Mouse (Mus musculus) limb, embryonic 15.5 days (tissue): Measurements from ENCODE around the gene Klhdc9. TPM values are rescaled to one million over a fixed set of nuclear protein-coding genes. Genes with fewer than 3 reads are reported as not detected.

ENCODE experiments used
- ATAC-seq: fragments of 200-750 bp; cut with Nextera tagmentation; 2 replicates; pipeline ENCODE4 v1.8.0; 2017; ENCODE audit warnings: low read depth, moderate TSS enrichment; ENCODE audit not compliant: insufficient number of reproducible peaks, low FRiP score, low TSS enrichment
- H3K27ac ChIP-seq: fragments of 300-500 bp; sonication (generic); 2 replicates; pipeline ENCODE4 v1.5.1; 2015; ENCODE audit warnings: moderate library complexity, mild to moderate bottlenecking, inconsistent platforms
- H3K27me3 ChIP-seq: fragments of 300-500 bp; sonication (generic); 2 replicates; pipeline ENCODE4 v1.6.1; 2015; ENCODE audit warnings: inconsistent platforms
- H3K36me3 ChIP-seq: fragments of 300-500 bp; sonication (generic); 2 replicates; pipeline ENCODE4 v1.6.1; 2015; ENCODE audit warnings: inconsistent platforms
- H3K4me1 ChIP-seq: fragments of 300-500 bp; sonication (generic); 2 replicates; pipeline ENCODE4 v1.6.1; 2015; ENCODE audit warnings: inconsistent platforms
- H3K4me2 ChIP-seq: fragments of 300-500 bp; sonication (generic); 2 replicates; pipeline ENCODE4 v1.6.1; 2015; ENCODE audit warnings: mild to moderate bottlenecking, inconsistent platforms
- H3K4me3 ChIP-seq: fragments of 300-500 bp; sonication (generic); 2 replicates; pipeline ENCODE4 v1.5.1; 2015; ENCODE audit warnings: mild to moderate bottlenecking, inconsistent platforms
- H3K9ac ChIP-seq: fragments of 300-500 bp; sonication (generic); 2 replicates; pipeline ENCODE4 v1.6.1; 2015; ENCODE audit warnings: inconsistent platforms
- H3K9me3 ChIP-seq: fragments of 300-500 bp; sonication (generic); 2 replicates; pipeline ENCODE4 v1.6.1; 2016; ENCODE audit warnings: inconsistent platforms
- WGBS: fragments of 180-500 bp; shearing (Covaris S2); methylation state at CpG from one replicate; pipeline ENCODE4 v1.1.7; 2015; 5-methylcytosine and 5-hydroxymethylcytosine counted together
- polyA plus RNA-seq: library from polyadenylated mRNA; unstranded; fragments of >200 nt; fragmentation: Nextera tagmentation; extraction: Ambion mirVana; gene quantifications from 2 replicates; pipeline ENCODE4 v1.2.1, GENCODE M21; 2015

The Klhdc9 gene
- polyA plus RNA-seq, 1 experiment from 2014 or later: 1.5 TPM

DNA sequence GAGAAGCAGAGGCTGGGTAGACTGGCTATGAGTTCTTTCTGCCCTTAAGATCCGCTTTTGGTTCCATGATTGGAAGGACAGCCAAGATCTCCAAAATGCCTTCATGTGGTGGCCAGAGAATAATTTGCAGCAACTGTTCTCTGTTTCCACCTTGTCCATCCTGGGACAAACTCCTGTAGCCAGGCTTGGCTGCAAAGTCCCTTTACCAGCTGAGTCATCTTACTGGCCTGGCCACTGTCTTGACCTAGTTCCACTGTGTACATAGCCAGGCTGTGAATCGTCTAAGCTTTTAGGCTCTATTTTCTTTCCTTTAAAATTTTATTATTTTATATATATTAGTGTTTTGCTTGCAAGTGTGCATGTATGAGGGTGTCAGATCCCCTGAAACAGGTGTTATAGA, 11.4 kb downstream of the Klhdc9 start:
- 91% methylated on average over 2 of the region's 2 CpGs for WGBS

GRCm38 (mm10) chr1:171348665-171349064, 11.9 kb downstream of the Klhdc9 start:
- H3K9ac ChIP-seq: no peak overlapping the region
- peaks cover 28% of the 10 kb centered on the region for H3K4me1 ChIP-seq
- no peak overlapping the region for H3K4me2 ChIP-seq
- 94% methylated on average over 3 of the region's 3 CpGs for WGBS
- H3K27me3 ChIP-seq: no peaks in the 10 kb centered on the region
- peaks cover 5% of the 10 kb centered on the region; the same call in 1 of the 2 replicates for H3K36me3 ChIP-seq
- no peak overlapping the region for H3K27ac ChIP-seq
- H3K4me3 ChIP-seq: no peak overlapping the region
- peaks cover 5% of the 10 kb centered on the region; the same call in 1 of the 2 replicates for H3K9me3 ChIP-seq
- no peak for ATAC-seq

More for the DNA sequence above, 11.4 kb downstream of the Klhdc9 start:
- peaks cover 5% of the 10 kb centered on the region; the same call in 1 of the 2 replicates for H3K9me3 ChIP-seq
- no peaks in the 10 kb centered on the region for H3K27me3 ChIP-seq
- no peak for ATAC-seq
- no peak overlapping the region for H3K4me3 ChIP-seq
- H3K9ac ChIP-seq: no peak overlapping the region
- H3K4me1 ChIP-seq: peaks cover 23% of the 10 kb centered on the region
- H3K27ac ChIP-seq: no peak overlapping the region
- H3K4me2 ChIP-seq: no peak overlapping the region
- H3K36me3 ChIP-seq: peaks cover 5% of the 10 kb centered on the region; the same call in 1 of the 2 replicates

- Histone ChIP-seq H3K27me3 (no peaks in the 10 kb centered on the region), H3K4me3 (peak overlapping the region; percentile 89), H3K36me3 (peaks cover 28% of the 10 kb centered on the region), H3K9ac (peak overlapping the region; percentile 73), H3K4me1 (peaks cover 28% of the 10 kb centered on the region), H3K4me2 (peak overlapping the region; percentile 71), H3K27ac (peak overlapping the region; percentile 87; the same call in 1 of the 2 replicates), H3K9me3 (peaks cover 5% of the 10 kb centered on the region; the same call in 1 of the 2 replicates)
- ATAC-seq: no peak
- WGBS: under 1% methylated on average over 14 of the region's 14 CpGs
Measured at GRCm38 (mm10) chr1:171346095-171346450, 14.5 kb downstream of the Klhdc9 start.

- peak within 1 kb of the TSS; percentile 71 for H3K4me2 ChIP-seq
- H3K36me3 ChIP-seq: peaks cover 35% of the 10 kb centered on the region
- H3K9ac ChIP-seq: peak within 1 kb of the TSS; percentile 73
- WGBS: 1% methylated on average over 53 of the region's 53 CpGs
- peaks cover 25% of the 10 kb centered on the region for H3K4me1 ChIP-seq
- ATAC-seq: peak; percentile 88
- H3K4me3 ChIP-seq: peak within 1 kb of the TSS; percentile 89
- H3K27ac ChIP-seq: peak within 1 kb of the TSS; percentile 87
- H3K27me3 ChIP-seq: no peaks in the 10 kb centered on the region
- H3K9me3 ChIP-seq: peaks cover 5% of the 10 kb centered on the region; the same call in 1 of the 2 replicates
Measured at GRCm38 (mm10) chr1:171345225-171346094, 15.1 kb downstream of the Klhdc9 start, which contains the start of the genes Nit1 and Pfdn2. Nit1 (minus strand) TSS chr1:171345646. Pfdn2 (plus strand) TSS chr1:171345670.

DNA sequence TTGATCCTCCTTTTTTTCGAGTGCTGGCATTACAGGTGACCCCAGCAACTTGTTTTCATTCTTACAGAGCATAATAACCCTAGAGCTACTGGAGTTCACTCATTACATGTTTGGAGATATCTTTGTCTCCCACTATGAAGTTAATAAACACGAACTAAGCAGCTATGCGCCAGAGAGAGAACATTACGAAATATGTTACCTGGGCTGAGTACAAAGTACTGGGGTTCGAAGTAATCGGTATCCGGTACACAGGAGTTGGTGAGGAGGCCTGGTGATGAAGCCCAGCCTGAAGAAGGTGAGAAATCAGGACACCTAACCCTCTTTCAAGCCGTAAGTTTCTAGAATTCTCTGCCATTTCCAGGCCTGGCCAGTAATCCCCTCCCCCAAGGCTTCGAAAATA, 15.9 kb downstream of the Klhdc9 start:
- WGBS: 72% methylated on average over 9 of the region's 9 CpGs
- H3K9ac ChIP-seq: peak overlapping the region; percentile 73; the same call in 1 of the 2 replicates
- no peak overlapping the region for H3K27ac ChIP-seq

DNA sequence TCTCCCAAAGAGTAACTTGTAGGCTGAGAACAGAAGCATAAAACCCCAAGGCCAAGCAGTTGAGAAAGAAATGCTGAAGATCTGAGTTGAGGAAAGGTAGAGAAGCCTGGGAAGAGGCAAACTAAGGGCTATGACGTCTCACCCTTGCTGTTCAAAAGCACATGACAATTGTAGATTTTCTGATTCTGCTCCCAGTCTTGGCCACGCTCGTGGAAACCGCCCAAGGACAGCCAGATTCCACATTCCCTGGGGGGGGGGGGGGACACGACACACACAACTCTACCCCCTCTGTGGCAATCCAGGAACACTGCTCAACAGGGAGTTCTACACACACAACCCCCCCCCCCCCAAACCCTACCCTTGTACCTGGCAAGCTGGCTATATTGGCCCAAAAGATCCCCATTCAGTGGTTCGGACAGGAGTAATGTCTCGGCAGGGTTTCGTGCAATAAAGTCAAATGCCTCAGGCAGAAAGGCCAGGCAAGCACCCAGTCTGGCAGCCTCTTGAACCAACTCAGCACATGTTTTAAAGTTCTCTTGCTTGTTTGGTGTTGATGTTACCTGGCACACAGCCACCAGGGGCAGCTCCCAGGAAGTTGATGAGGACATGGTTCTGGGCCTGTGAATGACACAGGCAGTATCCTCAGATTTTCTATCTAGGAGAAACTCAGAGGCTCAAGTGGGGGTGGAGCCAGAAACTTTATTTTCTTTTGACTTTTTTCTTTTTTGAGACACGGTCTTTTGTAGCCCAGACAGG, 16.5 kb downstream of the Klhdc9 start:
- Histone ChIP-seq H3K27me3 (no peaks in the 10 kb centered on the region), H3K9me3 (peaks cover 5% of the 10 kb centered on the region; the same call in 1 of the 2 replicates), H3K36me3 (peaks cover 48% of the 10 kb centered on the region), H3K4me2 (peak overlapping the region; percentile 71), H3K4me1 (peaks cover 24% of the 10 kb centered on the region), H3K9ac (no peak overlapping the region), H3K4me3 (peak overlapping the region; percentile 89; the same call in 1 of the 2 replicates), H3K27ac (no peak overlapping the region)
- 0 out of 2 replicates have a peak, but pooled peaks have one; percentile 46 for ATAC-seq
- 68% methylated on average over 9 of the region's 9 CpGs for WGBS

More for the DNA sequence above, 15.9 kb downstream of the Klhdc9 start:
- ATAC-seq: no peak
- peak overlapping the region; percentile 89 for H3K4me3 ChIP-seq
- H3K27me3 ChIP-seq: no peaks in the 10 kb centered on the region
- H3K4me1 ChIP-seq: peaks cover 24% of the 10 kb centered on the region
- peak overlapping the region; percentile 71 for H3K4me2 ChIP-seq
- H3K36me3 ChIP-seq: peaks cover 42% of the 10 kb centered on the region
- peaks cover 5% of the 10 kb centered on the region; the same call in 1 of the 2 replicates for H3K9me3 ChIP-seq

GRCm38 (mm10) chr1:171342262-171343207, 18.1 kb downstream of the Klhdc9 start:
- H3K4me2 ChIP-seq: no peak overlapping the region
- H3K4me3 ChIP-seq: no peak overlapping the region
- H3K4me1 ChIP-seq: peaks cover 21% of the 10 kb centered on the region
- ATAC-seq: no peak
- H3K9me3 ChIP-seq: peaks cover 5% of the 10 kb centered on the region; the same call in 1 of the 2 replicates
- no peak overlapping the region for H3K27ac ChIP-seq
- no peaks in the 10 kb centered on the region for H3K27me3 ChIP-seq
- H3K36me3 ChIP-seq: peaks cover 57% of the 10 kb centered on the region
- no peak overlapping the region for H3K9ac ChIP-seq
- WGBS: 94% methylated on average over 16 of the region's 16 CpGs

GRCm38 (mm10) chr1:171330216-171330560, 30.4 kb downstream of the Klhdc9 start:
- peak overlapping the region; percentile 92 for H3K9ac ChIP-seq
- WGBS: under 1% methylated on average over 4 of the region's 4 CpGs
- peak overlapping the region; percentile 83 for H3K4me3 ChIP-seq
- H3K27me3 ChIP-seq: no peaks in the 10 kb centered on the region
- no peaks in the 10 kb centered on the region for H3K9me3 ChIP-seq
- ATAC-seq: no peak
- H3K4me1 ChIP-seq: peaks cover 32% of the 10 kb centered on the region
- H3K4me2 ChIP-seq: peak overlapping the region; percentile 59
- H3K27ac ChIP-seq: peak overlapping the region; percentile 99
- H3K36me3 ChIP-seq: peaks cover 6% of the 10 kb centered on the region; the same call in 1 of the 2 replicates

DNA sequence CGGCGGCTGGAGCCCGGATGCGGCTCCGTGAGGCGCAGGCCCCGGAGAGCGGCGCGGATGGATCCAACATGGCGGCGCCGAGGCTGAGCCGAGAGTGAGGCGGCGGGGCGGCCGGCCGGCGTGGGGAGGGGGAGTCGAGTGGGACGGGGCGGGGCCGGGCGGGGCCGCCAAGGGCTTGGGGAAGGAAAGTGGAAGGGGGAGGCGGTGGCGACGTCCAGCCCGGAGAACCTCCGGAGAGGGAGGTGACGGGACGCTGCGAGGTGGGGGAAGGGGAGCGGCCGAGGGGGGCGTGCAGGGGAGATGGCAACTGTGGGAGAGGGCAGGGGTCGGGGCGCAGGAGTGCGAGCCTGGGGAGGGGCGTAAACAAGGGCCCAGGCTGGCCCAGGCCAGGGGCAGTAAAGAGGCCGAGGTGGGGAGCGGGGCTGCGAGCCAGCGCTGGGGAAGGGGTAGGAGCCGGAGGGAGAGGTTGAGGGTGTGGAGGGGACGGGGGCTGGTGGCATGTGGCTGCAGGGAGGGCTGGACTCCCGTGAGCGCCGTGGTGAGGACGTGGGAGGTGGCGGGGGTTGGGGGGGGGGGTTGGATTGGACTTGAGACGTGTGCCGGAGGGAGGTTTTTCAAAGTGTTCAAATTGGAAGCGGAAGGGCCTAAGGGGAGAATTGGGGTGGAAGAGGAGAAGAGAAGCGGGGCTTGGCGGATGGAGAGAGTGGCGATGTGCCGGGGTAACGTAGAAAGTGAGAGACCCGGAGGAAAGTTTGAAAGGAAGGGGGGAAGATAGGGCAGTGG, 31.0 kb downstream of the Klhdc9 start:
- WGBS: under 1% methylated on average over 48 of the region's 61 CpGs
- Histone ChIP-seq H3K27ac (peak overlapping the region; percentile 99), H3K9me3 (no peaks in the 10 kb centered on the region)

DNA sequence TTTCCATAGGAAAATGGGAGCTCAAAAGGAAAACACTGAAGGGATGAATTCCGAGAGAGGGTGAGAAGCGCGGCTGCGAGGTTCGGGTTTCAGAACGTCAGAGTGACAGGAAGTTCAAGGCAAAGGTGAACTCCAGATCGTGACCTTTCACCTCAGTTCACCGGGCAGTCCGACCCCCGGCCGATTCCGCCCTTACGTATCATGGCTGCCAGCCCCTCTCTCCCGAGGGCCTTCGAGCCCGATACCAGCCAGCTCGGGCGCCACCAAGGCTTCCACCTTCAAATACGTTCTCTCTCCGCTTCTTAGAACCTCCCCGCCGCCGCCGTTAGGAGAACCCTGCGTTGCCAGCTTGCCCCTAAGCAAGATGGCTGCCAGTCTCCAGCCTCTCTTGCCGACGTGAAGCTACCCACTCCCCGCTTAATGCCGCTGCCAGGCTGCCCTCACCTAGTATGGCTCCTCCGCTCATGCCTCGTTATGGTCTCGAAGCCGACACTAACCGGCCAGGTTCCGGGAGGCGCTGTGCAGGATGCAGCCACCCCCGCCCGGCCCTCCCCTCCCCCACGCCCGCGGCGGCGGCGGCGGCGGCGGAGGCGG, 31.7 kb downstream of the Klhdc9 start, which contains the start of gene Dedd:
Gene Dedd, plus strand, starts transcription at position 307 of the 594 bp plus-strand sequence.
- peaks cover 32% of the 10 kb centered on the region for H3K4me1 ChIP-seq
- no peaks in the 10 kb centered on the region for H3K9me3 ChIP-seq
- H3K4me2 ChIP-seq: peak within 1 kb of the TSS; percentile 66
- peaks cover 10% of the 10 kb centered on the region; the same call in 1 of the 2 replicates for H3K36me3 ChIP-seq
- H3K27ac ChIP-seq: peak within 1 kb of the TSS; percentile 99
- no peaks in the 10 kb centered on the region for H3K27me3 ChIP-seq
- peak within 1 kb of the TSS; percentile 92 for H3K9ac ChIP-seq
- WGBS: under 1% methylated on average over 42 of the region's 48 CpGs
- peak; percentile 93 for ATAC-seq
- peak within 1 kb of the TSS; percentile 83 for H3K4me3 ChIP-seq

More for the DNA sequence above, 31.0 kb downstream of the Klhdc9 start:
- no peaks in the 10 kb centered on the region for H3K27me3 ChIP-seq
- H3K36me3 ChIP-seq: peaks cover 10% of the 10 kb centered on the region; the same call in 1 of the 2 replicates
- peak overlapping the region; percentile 83 for H3K4me3 ChIP-seq
- H3K4me2 ChIP-seq: peak overlapping the region; percentile 59
- peaks cover 32% of the 10 kb centered on the region for H3K4me1 ChIP-seq
- peak overlapping the region; percentile 92 for H3K9ac ChIP-seq
- peak; percentile 89 for ATAC-seq
